Mouse (Mus musculus) megakaryocyte, embryonic 14.5 days (primary cell): ENCODE data around the gene Gtpbp2.

Experiments
- FLI1 ChIP-seq: IDR thresholded peaks from 2 replicates; pipeline ENCODE4 v1.6.1; 2012; ENCODE audit warnings: low read length, inconsistent platforms, mixed read lengths
- GATA1 ChIP-seq: IDR thresholded peaks from 3 replicates; pipeline ENCODE4 v1.6.1; 2012; ENCODE audit warnings: mixed read lengths, low read length, inconsistent platforms, borderline replicate concordance

DNA sequence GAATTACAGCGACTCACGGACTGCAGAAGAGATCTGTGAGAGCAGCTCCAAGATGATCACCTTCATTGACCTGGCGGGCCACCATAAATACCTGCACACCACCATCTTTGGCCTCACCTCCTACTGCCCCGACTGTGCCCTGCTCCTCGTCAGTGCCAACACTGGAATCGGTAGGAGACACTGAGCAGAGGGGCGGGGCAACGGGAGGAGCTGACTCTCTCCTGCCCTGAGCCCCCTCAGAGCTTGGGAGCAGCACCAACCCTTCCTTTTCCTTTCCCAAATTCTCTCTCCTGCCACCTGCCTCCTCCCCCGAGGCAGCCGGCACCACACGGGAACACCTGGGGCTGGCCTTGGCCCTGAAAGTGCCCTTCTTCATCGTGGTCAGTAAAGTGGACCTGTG is 4.6 kb downstream of the Gtpbp2 start:
- TF ChIP-seq GATA1 (no peak), FLI1 (no peak)
